Mouse (Mus musculus) neural tube, embryonic 15.5 days (tissue): ENCODE measurements at regions not wholly inside any gene's neighbourhood (a gene's known extent, or its start where the extent isn't known, plus 50 kb on each side); places are given as distances from the start of the nearest gene placed in this dataset.
A peak's percentile ranks its signal among the peaks of the same experiment; 100 is the strongest.

Experiments
- ATAC-seq: fragments of 200-750 bp; cut with Nextera tagmentation; 2 replicates; pipeline ENCODE4 v1.8.0; 2017; ENCODE audit warnings: mild to moderate bottlenecking, moderate TSS enrichment, moderate library complexity; ENCODE audit not compliant: low FRiP score
- H3K27ac ChIP-seq: fragments of 300-500 bp; sonication (generic); replicated peaks from 2 replicates; pipeline ENCODE4 v1.5.1; 2015; ENCODE audit warnings: mild to moderate bottlenecking, inconsistent platforms
- H3K27me3 ChIP-seq: fragments of 300-500 bp; sonication (generic); replicated peaks from 2 replicates; pipeline ENCODE4 v1.6.1; 2015; ENCODE audit warnings: inconsistent platforms
- H3K36me3 ChIP-seq: fragments of 300-500 bp; sonication (generic); 2 replicates; pipeline ENCODE4 v1.6.1; 2015; ENCODE audit warnings: inconsistent platforms
- H3K4me1 ChIP-seq: fragments of 300-500 bp; sonication (generic); 2 replicates; pipeline ENCODE4 v1.6.1; 2015; ENCODE audit warnings: inconsistent platforms
- H3K4me2 ChIP-seq: fragments of 300-500 bp; sonication (generic); 2 replicates; pipeline ENCODE4 v1.6.1; 2015; ENCODE audit warnings: inconsistent platforms, mild to moderate bottlenecking, moderate library complexity
- H3K4me3 ChIP-seq: fragments of 300-500 bp; sonication (generic); replicated peaks from 2 replicates; pipeline ENCODE4 v1.5.1; 2015; ENCODE audit warnings: mild to moderate bottlenecking, inconsistent platforms
- H3K9ac ChIP-seq: fragments of 300-500 bp; sonication (generic); replicated peaks from 2 replicates; pipeline ENCODE4 v1.6.1; 2015; ENCODE audit warnings: mild to moderate bottlenecking, inconsistent platforms
- H3K9me3 ChIP-seq: fragments of 300-500 bp; sonication (generic); replicated peaks from 2 replicates; pipeline ENCODE4 v1.6.1; 2016; ENCODE audit warnings: inconsistent platforms
- WGBS: fragments of 180-500 bp; shearing (Covaris S2); methylation state at CpG from one replicate; pipeline ENCODE4 v1.1.7; 2015; ENCODE audit warnings: mixed read lengths; 5-methylcytosine and 5-hydroxymethylcytosine counted together

GRCm38 (mm10) chr16:13025393-13025792, 84.1 kb upstream of the Ercc4 start:
- Histone ChIP-seq H3K27ac (no peak overlapping the region), H3K4me3 (no peak overlapping the region), H3K4me1 (no peaks in the 10 kb centered on the region), H3K36me3 (no peaks in the 10 kb centered on the region), H3K9ac (no peak overlapping the region), H3K27me3 (no peaks in the 10 kb centered on the region), H3K9me3 (0 out of 2 replicates have a peak, but pooled peaks cover 2% of the 10 kb centered on the region), H3K4me2 (no peak overlapping the region)
- 36% methylated on average over 3 of the region's 3 CpGs for WGBS
- ATAC-seq = peak; percentile 90

- Histone ChIP-seq H3K27ac (no peak overlapping the region), H3K9me3 (no peaks in the 10 kb centered on the region), H3K27me3 (no peaks in the 10 kb centered on the region), H3K4me2 (no peak overlapping the region), H3K36me3 (no peaks in the 10 kb centered on the region), H3K4me1 (no peaks in the 10 kb centered on the region), H3K9ac (no peak overlapping the region), H3K4me3 (no peak overlapping the region)
- 87% methylated on average over 5 of the region's 5 CpGs for WGBS
- ATAC-seq = no peak
Observed at GRCm38 (mm10) chr16:13034136-13034535, 75.3 kb upstream of the Ercc4 start.

DNA sequence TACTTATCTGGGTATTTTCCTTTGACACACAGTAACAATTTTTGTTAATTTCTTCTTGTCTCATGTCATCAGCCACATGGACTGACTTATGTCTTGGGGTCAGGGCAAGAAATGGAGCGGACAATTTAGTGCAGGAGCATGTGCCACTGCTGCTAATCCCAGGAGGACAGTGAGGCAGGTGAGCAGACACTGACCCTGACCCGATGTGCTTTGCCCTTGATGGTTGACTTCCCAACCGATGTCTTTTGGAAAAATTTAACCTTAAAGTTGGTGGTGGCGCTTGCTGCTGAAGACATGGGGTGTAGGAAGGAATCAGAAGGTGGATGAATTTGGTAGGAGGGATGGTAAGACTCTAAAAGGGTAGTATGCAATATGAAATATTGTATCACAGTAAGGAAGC, 72.9 kb upstream of the Ercc4 start:
- Histone ChIP-seq H3K4me2 (no peak overlapping the region), H3K9me3 (no peaks in the 10 kb centered on the region), H3K4me3 (no peak overlapping the region), H3K4me1 (no peaks in the 10 kb centered on the region), H3K9ac (no peak overlapping the region), H3K27me3 (no peaks in the 10 kb centered on the region), H3K36me3 (no peaks in the 10 kb centered on the region), H3K27ac (no peak overlapping the region)
- no peak for ATAC-seq
- WGBS = 96% methylated on average over 4 of the region's 4 CpGs

- WGBS = 68% methylated on average over 15 of the region's 15 CpGs
- Histone ChIP-seq H3K4me3 (no peak overlapping the region), H3K9me3 (no peaks in the 10 kb centered on the region), H3K27me3 (no peaks in the 10 kb centered on the region), H3K4me1 (peaks cover 7% of the 10 kb centered on the region), H3K9ac (no peak overlapping the region), H3K4me2 (no peak overlapping the region), H3K36me3 (no peaks in the 10 kb centered on the region), H3K27ac (no peak overlapping the region)
- ATAC-seq = no peak
Observed at GRCm38 (mm10) chr16:13040312-13041100, 69.0 kb upstream of the Ercc4 start.

- ATAC-seq = no peak
- 78% methylated on average over 3 of the region's 3 CpGs for WGBS
Observed at GRCm38 (mm10) chr16:13041356-13041755, 68.1 kb upstream of the Ercc4 start.

DNA sequence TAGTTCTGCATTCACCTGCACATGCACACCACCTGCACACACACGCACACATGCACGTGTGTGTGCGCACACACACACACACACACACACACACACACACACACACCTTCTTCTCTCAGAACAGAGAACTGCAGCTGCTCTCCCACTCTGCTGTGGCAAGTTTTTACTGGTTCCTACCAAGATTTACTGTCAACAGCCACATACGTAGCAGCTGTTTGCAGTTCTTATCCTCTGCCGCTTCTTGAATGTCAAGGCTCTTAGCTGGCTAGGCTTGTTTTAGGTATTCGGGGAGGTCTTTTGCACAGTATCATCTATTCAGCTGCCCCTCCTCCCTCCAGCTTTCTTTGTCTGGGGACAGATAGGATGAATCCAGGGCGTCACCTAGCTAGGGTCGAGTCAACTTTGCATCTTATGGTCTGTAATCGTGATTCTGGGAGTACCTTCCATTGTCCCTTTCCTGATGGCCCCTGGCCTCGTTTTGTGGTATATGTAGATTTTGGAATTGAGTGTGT, 64.3 kb upstream of the Ercc4 start:
- Histone ChIP-seq H3K4me2 (no peak overlapping the region), H3K9ac (no peak overlapping the region), H3K4me1 (peaks cover 13% of the 10 kb centered on the region), H3K27ac (peak overlapping the region; percentile 9; the same call in 1 of the 2 replicates), H3K4me3 (no peak overlapping the region), H3K9me3 (no peaks in the 10 kb centered on the region), H3K36me3 (no peaks in the 10 kb centered on the region), H3K27me3 (no peaks in the 10 kb centered on the region)
- ATAC-seq = no peak
- WGBS = 63% methylated on average over 10 of the region's 10 CpGs

More at GRCm38 (mm10) chr16:13041356-13041755, 68.1 kb upstream of the Ercc4 start:
- Histone ChIP-seq H3K27me3 (no peaks in the 10 kb centered on the region), H3K4me1 (peaks cover 10% of the 10 kb centered on the region), H3K36me3 (no peaks in the 10 kb centered on the region), H3K4me3 (no peak overlapping the region), H3K9ac (no peak overlapping the region), H3K27ac (no peak overlapping the region), H3K4me2 (no peak overlapping the region), H3K9me3 (no peaks in the 10 kb centered on the region)

GRCm38 (mm10) chr16:13046366-13047120, 62.9 kb upstream of the Ercc4 start:
- Histone ChIP-seq H3K4me2 (no peak overlapping the region), H3K4me1 (peaks cover 18% of the 10 kb centered on the region), H3K27me3 (no peaks in the 10 kb centered on the region), H3K36me3 (no peaks in the 10 kb centered on the region), H3K4me3 (no peak overlapping the region), H3K27ac (no peak overlapping the region), H3K9me3 (no peaks in the 10 kb centered on the region), H3K9ac (no peak overlapping the region)
- no peak for ATAC-seq
- WGBS = 79% methylated on average over 6 of the region's 6 CpGs

DNA sequence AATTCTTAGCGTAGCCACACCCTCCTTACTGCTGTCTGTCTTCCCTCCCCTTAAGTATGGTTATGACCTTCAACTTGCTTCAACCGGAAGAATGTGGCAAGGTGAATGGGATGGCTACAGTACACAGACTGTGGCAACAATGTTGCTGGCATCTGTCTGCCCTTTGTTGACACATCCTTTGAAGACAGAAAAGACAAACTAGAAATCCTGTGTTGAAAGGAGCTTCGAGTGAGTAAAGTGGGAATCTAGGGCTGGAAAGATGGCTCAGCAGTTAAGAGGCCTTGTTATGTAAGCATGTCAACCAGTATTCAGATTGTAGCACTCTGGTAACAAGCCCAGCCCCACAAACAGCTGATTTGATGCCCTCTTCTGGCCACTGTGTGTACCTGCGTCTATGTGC, 60.2 kb upstream of the Ercc4 start:
- Histone ChIP-seq H3K36me3 (no peaks in the 10 kb centered on the region), H3K4me2 (no peak overlapping the region), H3K27ac (no peak overlapping the region), H3K9me3 (no peaks in the 10 kb centered on the region), H3K4me1 (peaks cover 18% of the 10 kb centered on the region), H3K4me3 (no peak overlapping the region), H3K27me3 (no peaks in the 10 kb centered on the region), H3K9ac (no peak overlapping the region)
- no peak for ATAC-seq
- 95% methylated on average over 4 of the region's 4 CpGs for WGBS

GRCm38 (mm10) chr16:13050225-13050892, 59.1 kb upstream of the Ercc4 start:
- H3K27ac ChIP-seq = peak overlapping the region; percentile 60; the same call in 1 of the 2 replicates
- ATAC-seq = peak; percentile 85

GRCm38 (mm10) chr16:13054956-13055355, 54.5 kb upstream of the Ercc4 start:
- H3K36me3 ChIP-seq = no peaks in the 10 kb centered on the region
- H3K9me3 ChIP-seq = no peaks in the 10 kb centered on the region
- H3K4me2 ChIP-seq = no peak overlapping the region
- H3K4me1 ChIP-seq = peaks cover 7% of the 10 kb centered on the region; the same call in 1 of the 2 replicates
- no peaks in the 10 kb centered on the region for H3K27me3 ChIP-seq
- no peak overlapping the region for H3K4me3 ChIP-seq
- WGBS = 86% methylated on average over 7 of the region's 7 CpGs
- H3K9ac ChIP-seq = no peak overlapping the region
- no peak overlapping the region for H3K27ac ChIP-seq
- no peak for ATAC-seq

More at GRCm38 (mm10) chr16:13050225-13050892, 59.1 kb upstream of the Ercc4 start:
- Histone ChIP-seq H3K4me1 (peaks cover 12% of the 10 kb centered on the region), H3K9me3 (no peaks in the 10 kb centered on the region), H3K4me3 (no peak overlapping the region), H3K9ac (0 out of 2 replicates have a peak overlapping the region, but pooled peaks have one; percentile 20), H3K27me3 (no peaks in the 10 kb centered on the region), H3K4me2 (no peak overlapping the region; the same call in 1 of the 2 replicates), H3K36me3 (no peaks in the 10 kb centered on the region)
- WGBS = 44% methylated on average over 8 of the region's 8 CpGs
